Mouse (Mus musculus): ENCODE data around the gene Crat. TPM values are rescaled to one million over a fixed set of nuclear protein-coding genes. Genes with fewer than 3 reads are reported as not detected.

The Crat gene
- total and polyA plus RNA-seq, 2 experiments from 2014 or later: 27.6 to 51.5 TPM

- ATAC-seq (no peak), DNase-seq (ENCODE audit: low spot score) (no peak)
- no peak for TF ChIP-seq CTCF (IDR thresholded peaks at IDR 0.05; ENCODE audit: low read depth)
- Histone ChIP-seq H3K4me3 (ENCODE audit: low read length) (no peak overlapping the region), H3K4me2 (ENCODE audit: low read depth, low read length) (peak overlapping the region; percentile 69), H3K27ac (peak overlapping the region; percentile 17; the same call in 1 of the 2 replicates), H3K9ac (replicated peaks; ENCODE audit: low read length) (no peak overlapping the region), H3K27me3 (ENCODE audit: insufficient read depth, low read length) (no peaks in the 10 kb centered on the region), H3K36me3 (ENCODE audit: insufficient read depth, low read length) (peaks cover 16% of the 10 kb centered on the region; the same call in 1 of the 2 replicates), H3K9me3 (ENCODE audit: low read length) (no peaks in the 10 kb centered on the region), H3K4me1 (ENCODE audit: insufficient read depth, low read length) (peaks cover 9% of the 10 kb centered on the region; the same call in 1 of the 2 replicates)
- 76% methylated on average over 16 of the region's 16 CpGs for WGBS
Observed at GRCm38 (mm10) chr2:30413038-30413973, 2.3 kb downstream of the Crat start.

GRCm38 (mm10) chr2:30409454-30410176 lies 6.0 kb downstream of the Crat start:
- Histone ChIP-seq H3K4me2 (ENCODE audit: low read depth, low read length) (no peak overlapping the region), H3K9me3 (ENCODE audit: low read length) (no peaks in the 10 kb centered on the region), H3K27ac (no peak overlapping the region), H3K36me3 (ENCODE audit: insufficient read depth, low read length) (peaks cover 45% of the 10 kb centered on the region), H3K4me1 (ENCODE audit: insufficient read depth, low read length) (peaks cover 5% of the 10 kb centered on the region; the same call in 1 of the 2 replicates), H3K27me3 (ENCODE audit: insufficient read depth, low read length) (no peaks in the 10 kb centered on the region), H3K4me3 (ENCODE audit: low read length) (no peak overlapping the region), H3K9ac (replicated peaks; ENCODE audit: low read length) (no peak overlapping the region)
- no peak for DNase-seq (ENCODE audit: low spot score)
- WGBS: 86% methylated on average over 5 of the region's 5 CpGs
- no peak for TF ChIP-seq CTCF (IDR thresholded peaks at IDR 0.05; ENCODE audit: low read depth)
- no peak for ATAC-seq

- Histone ChIP-seq H3K4me1 (ENCODE audit: insufficient read depth, low read length) (no peaks in the 10 kb centered on the region; the same call in 1 of the 2 replicates), H3K27ac (no peak overlapping the region), H3K4me2 (ENCODE audit: low read depth, low read length) (no peak overlapping the region), H3K27me3 (ENCODE audit: insufficient read depth, low read length) (no peaks in the 10 kb centered on the region), H3K4me3 (ENCODE audit: low read length) (no peak overlapping the region), H3K36me3 (ENCODE audit: insufficient read depth, low read length) (peaks cover 46% of the 10 kb centered on the region), H3K9ac (replicated peaks; ENCODE audit: low read length) (no peak overlapping the region), H3K9me3 (ENCODE audit: low read length) (no peaks in the 10 kb centered on the region)
- TF ChIP-seq CTCF (IDR thresholded peaks at IDR 0.05; ENCODE audit: low read depth): no peak
- no peak for DNase-seq (ENCODE audit: low spot score)
- ATAC-seq: no peak
- 85% methylated on average over 8 of the region's 8 CpGs for WGBS
Observed at GRCm38 (mm10) chr2:30408452-30409100, 7.0 kb downstream of the Crat start.

GRCm38 (mm10) chr2:30407778-30408177 lies 7.8 kb downstream of the Crat start:
- Histone ChIP-seq H3K9me3 (ENCODE audit: low read length) (no peaks in the 10 kb centered on the region), H3K36me3 (ENCODE audit: insufficient read depth, low read length) (peaks cover 49% of the 10 kb centered on the region), H3K4me3 (ENCODE audit: low read length) (no peak overlapping the region), H3K4me1 (ENCODE audit: insufficient read depth, low read length) (no peaks in the 10 kb centered on the region; the same call in 1 of the 2 replicates), H3K27me3 (ENCODE audit: insufficient read depth, low read length) (no peaks in the 10 kb centered on the region), H3K4me2 (ENCODE audit: low read depth, low read length) (no peak overlapping the region), H3K9ac (replicated peaks; ENCODE audit: low read length) (no peak overlapping the region), H3K27ac (no peak overlapping the region)
- DNase-seq (ENCODE audit: low spot score): no peak
- no peak for ATAC-seq
- no peak for TF ChIP-seq CTCF (IDR thresholded peaks at IDR 0.05; ENCODE audit: low read depth)
- WGBS: 90% methylated on average over 10 of the region's 10 CpGs

GRCm38 (mm10) chr2:30407221-30407620 lies 8.4 kb downstream of the Crat start:
- Histone ChIP-seq H3K36me3 (ENCODE audit: insufficient read depth, low read length) (peaks cover 54% of the 10 kb centered on the region), H3K27me3 (ENCODE audit: insufficient read depth, low read length) (no peaks in the 10 kb centered on the region), H3K4me1 (ENCODE audit: insufficient read depth, low read length) (no peaks in the 10 kb centered on the region; the same call in 1 of the 2 replicates), H3K4me3 (ENCODE audit: low read length) (no peak overlapping the region), H3K4me2 (ENCODE audit: low read depth, low read length) (no peak overlapping the region), H3K9ac (replicated peaks; ENCODE audit: low read length) (no peak overlapping the region), H3K27ac (no peak overlapping the region), H3K9me3 (ENCODE audit: low read length) (no peaks in the 10 kb centered on the region)
- ATAC-seq: no peak
- TF ChIP-seq CTCF (IDR thresholded peaks at IDR 0.05; ENCODE audit: low read depth): no peak
- 82% methylated on average over 2 of the region's 2 CpGs for WGBS
- DNase-seq (ENCODE audit: low spot score): no peak

- no peak overlapping the region for H3K4me3 ChIP-seq (ENCODE audit: low read length)
- WGBS: 80% methylated on average over 1 of the region's 1 CpGs
- no peaks in the 10 kb centered on the region; the same call in 1 of the 2 replicates for H3K4me1 ChIP-seq (ENCODE audit: insufficient read depth, low read length)
- H3K9ac ChIP-seq (replicated peaks; ENCODE audit: low read length): no peak overlapping the region
- no peak overlapping the region for H3K27ac ChIP-seq
- TF ChIP-seq CTCF (IDR thresholded peaks at IDR 0.05; ENCODE audit: low read depth): no peak
- ATAC-seq (no peak), DNase-seq (ENCODE audit: low spot score) (no peak)
- peaks cover 46% of the 10 kb centered on the region for H3K36me3 ChIP-seq (ENCODE audit: insufficient read depth, low read length)
- H3K9me3 ChIP-seq (ENCODE audit: low read length): no peaks in the 10 kb centered on the region
- H3K4me2 ChIP-seq (ENCODE audit: low read depth, low read length): no peak overlapping the region
- H3K27me3 ChIP-seq (ENCODE audit: insufficient read depth, low read length): no peaks in the 10 kb centered on the region
Observed at GRCm38 (mm10) chr2:30403870-30404269, 11.7 kb downstream of the Crat start.
